Mouse (Mus musculus) MEL (cell line): ENCODE measurements around the gene Ehmt2. TPM values are rescaled to one million over a fixed set of nuclear protein-coding genes. Genes with fewer than 3 reads are reported as not detected.

Experiments
- DNase-seq: peaks from one replicate; pipeline ENCODE4 v3.0.0; 2011; ENCODE audit warnings: low read depth, low spot score
- H3K27ac ChIP-seq: 2 replicates; pipeline ENCODE4 v1.5.1; 2012; ENCODE audit warnings: low read depth, mild to moderate bottlenecking, control low read depth, low read length, moderate library complexity; ENCODE audit not compliant: control insufficient read depth
- H3K27me3 ChIP-seq, 2 experiments: fragments of 150-350 bp in 1 of 2; sonication (generic) in 1 of 2; 2 replicates each; pipeline ENCODE4 v1.6.1; 2012; ENCODE audit warnings: low read length in 2 of 2, mild to moderate bottlenecking in 2 of 2, improper control_type of control experiment in 1 of 2, moderate library complexity in 1 of 2; ENCODE audit not compliant: insufficient read depth in 2 of 2, control insufficient read depth in 1 of 2
- H3K36me3 ChIP-seq, 2 experiments: 2 replicates each; pipeline ENCODE4 v1.6.1; 2012 to 2014; ENCODE audit warnings: low read length in 2 of 2, improper control_type of control experiment in 1 of 2, inconsistent platforms in 1 of 2, mild to moderate bottlenecking in 1 of 2; ENCODE audit not compliant: insufficient read depth in 2 of 2, control insufficient read depth in 1 of 2
- H3K4me1 ChIP-seq, 2 experiments: fragments of 150-350 bp in 1 of 2; sonication (generic) in 1 of 2; 2 replicates each; pipeline ENCODE4 v1.6.1; 2012; ENCODE audit warnings: low read length in 2 of 2, improper control_type of control experiment in 1 of 2, mild to moderate bottlenecking in 1 of 2; ENCODE audit not compliant: insufficient read depth in 2 of 2, control insufficient read depth in 1 of 2
- H3K4me3 ChIP-seq, 2 experiments: fragments of 150-350 bp in 1 of 2; sonication (generic) in 1 of 2; 2 replicates each; pipeline ENCODE4 v1.5.1; 2012; ENCODE audit warnings: low read depth in 2 of 2, low read length in 2 of 2, mild to moderate bottlenecking in 2 of 2, moderate library complexity in 2 of 2, control low read depth in 1 of 2, improper control_type of control experiment in 1 of 2; ENCODE audit not compliant: control insufficient read depth in 1 of 2, insufficient read depth in 1 of 2
- H3K79me2 ChIP-seq: 2 replicates; pipeline ENCODE4 v1.6.1; 2012; ENCODE audit warnings: mild to moderate bottlenecking, low read length, moderate library complexity; ENCODE audit not compliant: control insufficient read depth, poor library complexity, insufficient read depth
- H3K9ac ChIP-seq: 2 replicates; pipeline ENCODE4 v1.6.1; 2012; ENCODE audit warnings: low read depth, mild to moderate bottlenecking, control low read depth, low read length, moderate library complexity; ENCODE audit not compliant: control insufficient read depth, poor library complexity, severe bottlenecking
- H3K9me3 ChIP-seq: fragments of 150-350 bp; sonication (generic); replicated peaks from 2 replicates; pipeline ENCODE4 v1.6.1; 2012; ENCODE audit warnings: mild to moderate bottlenecking, low read length, improper control_type of control experiment, moderate library complexity; ENCODE audit not compliant: insufficient read depth
- CHD2 ChIP-seq: IDR thresholded peaks from 2 replicates; pipeline ENCODE4 v1.6.1; 2011; ENCODE audit warnings: low read length, improper control_type of control experiment
- CTCF ChIP-seq, 3 experiments: IDR thresholded peaks in 2 of 3; conservative IDR thresholded peaks in 1 of 3; 2 replicates each; pipeline ENCODE4 v1.5.1; 2011 to 2012; ENCODE audit warnings: low read length in 3 of 3, low read depth in 2 of 3, mild to moderate bottlenecking in 2 of 3, improper control_type of control experiment in 1 of 3, inconsistent platforms in 1 of 3, mixed read lengths in 1 of 3, moderate library complexity in 1 of 3; ENCODE audit not compliant: control insufficient read depth in 1 of 3, insufficient read depth in 1 of 3, poor library complexity in 1 of 3, severe bottlenecking in 1 of 3
- E2F4 ChIP-seq: IDR thresholded peaks from 2 replicates; pipeline ENCODE4 v1.6.1; 2011; ENCODE audit warnings: low read depth, low read length, improper control_type of control experiment, borderline replicate concordance
- ELF1 ChIP-seq: IDR thresholded peaks from 2 replicates; pipeline ENCODE4 v1.6.1; 2014; ENCODE audit warnings: low read depth, mild to moderate bottlenecking, inconsistent platforms, low read length, improper control_type of control experiment, moderate library complexity
- ETS1 ChIP-seq: IDR thresholded peaks from 2 replicates; pipeline ENCODE4 v1.6.1; 2012; ENCODE audit warnings: low read depth, mild to moderate bottlenecking, inconsistent platforms, low read length, improper control_type of control experiment, moderate library complexity
- JUND ChIP-seq: IDR thresholded peaks from 2 replicates; pipeline ENCODE4 v1.6.1; 2011; ENCODE audit warnings: low read depth, mild to moderate bottlenecking, improper control_type of control experiment, low read length
- KAT2A ChIP-seq: conservative IDR thresholded peaks from 2 replicates; pipeline ENCODE4 v1.6.1; 2012; ENCODE audit warnings: low read depth, low read length, improper control_type of control experiment, inconsistent platforms
- MEF2A ChIP-seq: IDR thresholded peaks from 2 replicates; pipeline ENCODE4 v1.6.1; 2014; ENCODE audit warnings: low read depth, mild to moderate bottlenecking, inconsistent platforms, low read length, improper control_type of control experiment; ENCODE audit not compliant: poor library complexity, insufficient replicate concordance, severe bottlenecking; ENCODE audit errors: extremely low read depth
- MYB ChIP-seq: IDR thresholded peaks from 2 replicates; pipeline ENCODE4 v1.6.1; 2011; ENCODE audit warnings: mild to moderate bottlenecking, low read depth, low read length, improper control_type of control experiment
- MYC ChIP-seq: IDR thresholded peaks from 2 replicates; pipeline ENCODE4 v1.6.1; 2011; ENCODE audit warnings: low read depth, mild to moderate bottlenecking, low read length, improper control_type of control experiment, moderate library complexity
- NELFE ChIP-seq: IDR thresholded peaks from 2 replicates; pipeline ENCODE4 v1.6.1; 2011; ENCODE audit warnings: low read depth, low read length, improper control_type of control experiment
- NRF1 ChIP-seq: IDR thresholded peaks from 2 replicates; pipeline ENCODE4 v1.6.1; 2014; ENCODE audit warnings: low read depth, mild to moderate bottlenecking, inconsistent platforms, low read length, improper control_type of control experiment, moderate library complexity; ENCODE audit not compliant: poor library complexity, insufficient read depth, severe bottlenecking
- POLR2A ChIP-seq, 2 experiments: IDR thresholded peaks; 2 replicates each; pipeline ENCODE4 v1.6.1; 2011 to 2012; ENCODE audit warnings: low read length in 2 of 2, mild to moderate bottlenecking in 2 of 2, control low read depth in 1 of 2, improper control_type of control experiment in 1 of 2, low read depth in 1 of 2, moderate library complexity in 1 of 2; ENCODE audit not compliant: control insufficient read depth in 1 of 2, insufficient read depth in 1 of 2, poor library complexity in 1 of 2
- POLR2AphosphoS2 ChIP-seq: IDR thresholded peaks from 2 replicates; pipeline ENCODE4 v1.6.1; 2011; ENCODE audit warnings: low read length, improper control_type of control experiment
- RAD21 ChIP-seq: IDR thresholded peaks from 2 replicates; pipeline ENCODE4 v1.6.1; 2011; ENCODE audit warnings: mild to moderate bottlenecking, low read depth, low read length, improper control_type of control experiment
- SIN3A ChIP-seq: IDR thresholded peaks from 2 replicates; pipeline ENCODE4 v1.6.1; 2012; ENCODE audit warnings: low read length, improper control_type of control experiment, inconsistent platforms
- SMC3 ChIP-seq: IDR thresholded peaks from 2 replicates; pipeline ENCODE4 v1.6.1; 2011; ENCODE audit warnings: low read depth, low read length, improper control_type of control experiment
- TAL1 ChIP-seq: IDR thresholded peaks from 2 replicates; pipeline ENCODE4 v1.6.1; 2012; ENCODE audit warnings: mild to moderate bottlenecking, inconsistent platforms, low read length, moderate library complexity, mixed read lengths
- TCF12 ChIP-seq: IDR thresholded peaks from 2 replicates; pipeline ENCODE4 v1.6.1; 2014; ENCODE audit warnings: low read depth, mild to moderate bottlenecking, inconsistent platforms, low read length, improper control_type of control experiment, moderate library complexity
- USF1 ChIP-seq: IDR thresholded peaks from 2 replicates; pipeline ENCODE4 v1.6.1; 2014; ENCODE audit warnings: low read depth, mild to moderate bottlenecking, inconsistent platforms, low read length, improper control_type of control experiment, moderate library complexity
- USF2 ChIP-seq, 2 experiments: IDR thresholded peaks; 2 replicates each; pipeline ENCODE4 v1.6.1; 2011 to 2012; ENCODE audit warnings: improper control_type of control experiment in 2 of 2, low read length in 2 of 2, borderline replicate concordance in 1 of 2, inconsistent platforms in 1 of 2, low read depth in 1 of 2, mild to moderate bottlenecking in 1 of 2; ENCODE audit not compliant: insufficient read depth in 1 of 2
- ZC3H11A ChIP-seq: IDR thresholded peaks from 2 replicates; pipeline ENCODE4 v1.6.1; 2012; ENCODE audit warnings: low read depth, mild to moderate bottlenecking, inconsistent platforms, low read length, improper control_type of control experiment
- ZMIZ1 ChIP-seq: IDR thresholded peaks from 2 replicates; pipeline ENCODE4 v1.6.1; 2012; ENCODE audit warnings: low read depth, mild to moderate bottlenecking, inconsistent platforms, low read length, improper control_type of control experiment, moderate library complexity
- ZNF384 ChIP-seq: IDR thresholded peaks from 2 replicates; pipeline ENCODE4 v1.6.1; 2012; ENCODE audit warnings: low read depth, mild to moderate bottlenecking, inconsistent platforms, low read length, improper control_type of control experiment
- polyA plus RNA-seq, 2 experiments: library from polyadenylated mRNA; stranded (reverse) in 1 of 2; unstranded in 1 of 2; fragments of >175 nt in 1 of 2; fragments of >200 nt in 1 of 2; gene quantifications; 2 replicates each; pipeline versions ENCODE4 v1.2.1 to v1.2.4; 2012; ENCODE audit warnings: low replicate concordance in 2 of 2, low read depth in 1 of 2; ENCODE audit not compliant: insufficient read length in 2 of 2, insufficient read depth in 1 of 2, missing spikeins in 1 of 2
- total RNA-seq: library from RNA; depleted of rRNA; stranded (reverse); fragments of 300-350 nt; gene quantifications from 2 replicates; pipeline ENCODE4 v1.2.3, GENCODE M21; 2012

Gene Ehmt2
- total and polyA plus RNA-seq, 3 experiments: 66.6 to 113 TPM; not detected in 1

DNA sequence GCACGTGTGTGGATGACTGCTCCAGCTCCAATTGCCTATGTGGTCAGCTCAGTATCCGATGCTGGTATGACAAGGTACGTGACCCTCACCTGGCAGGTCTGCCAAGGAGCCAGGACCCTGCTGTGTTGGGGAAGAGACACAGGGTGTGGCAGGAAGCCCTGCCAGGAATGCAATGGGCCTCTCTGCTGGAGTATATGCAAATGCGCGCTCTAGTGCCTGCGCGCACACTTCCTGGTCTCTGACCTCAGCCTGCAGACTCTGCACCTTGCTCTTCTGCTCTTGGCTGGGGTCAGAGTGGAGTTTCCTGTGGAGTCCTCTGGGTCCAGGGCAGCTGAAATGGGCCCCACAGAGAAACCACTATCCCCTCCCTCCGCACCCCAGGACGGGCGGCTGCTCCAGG is 12.7 kb downstream of the Ehmt2 start:
- no peak overlapping the region for H3K4me3 ChIP-seq
- H3K36me3 ChIP-seq: peaks cover 0 to 4% of the 10 kb centered on the region in 2 experiments; a peak in 2 of 4 replicates
- no peaks in the 10 kb centered on the region for H3K4me1 ChIP-seq

DNA sequence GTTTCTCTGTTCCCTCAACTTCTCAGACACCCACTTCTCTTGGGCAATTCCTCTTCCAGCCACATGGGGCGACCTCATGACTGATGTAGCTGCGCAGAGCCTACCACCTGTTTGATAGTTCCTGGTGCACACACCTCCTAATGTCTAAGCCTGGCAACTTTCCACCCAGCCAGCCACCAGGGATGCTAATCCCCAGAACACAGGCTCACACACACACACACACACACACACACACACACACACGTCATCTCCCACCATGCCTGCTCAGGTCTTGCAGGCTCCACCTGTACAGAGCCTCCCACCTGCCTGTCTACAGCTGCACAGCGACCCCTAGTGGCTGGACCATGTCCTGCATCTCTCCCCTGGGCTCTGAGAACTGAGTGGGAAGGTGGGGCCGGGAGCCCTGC is 13.7 kb downstream of the Ehmt2 start:
- Histone ChIP-seq H3K27ac (no peak overlapping the region), H3K4me1 (no peaks in the 10 kb centered on the region), H3K9me3 (no peaks in the 10 kb centered on the region), H3K9ac (no peak overlapping the region), H3K4me3 (no peak overlapping the region), H3K79me2 (no peaks in the 10 kb centered on the region), H3K27me3 (no peaks in the 10 kb centered on the region), H3K36me3 (peaks cover 0 to 4% of the 10 kb centered on the region in 2 experiments; a peak in 2 of 4 replicates)
- DNase-seq: peak; percentile 73
- TF ChIP-seq TAL1: no peak
- no peak for TF ChIP-seq ETS1
- no peak for TF ChIP-seq MYB
- TF ChIP-seq USF2 (IDR thresholded peaks at IDR 0.05; ENCODE audit: borderline replicate concordance in 1 of 2, insufficient read depth in 1 of 2, low read depth in 1 of 2, low read length in 2 of 2): no peak
- TF ChIP-seq ZC3H11A: peak; percentile 47; the same call in 1 of the 2 replicates
- no peak for TF ChIP-seq ELF1
- no peak for TF ChIP-seq USF1
- TF ChIP-seq SMC3: peak; percentile 52
- no peak for TF ChIP-seq MEF2A
- peak; percentile 59 for TF ChIP-seq RAD21
- peak; percentile 85 to 98 (median 87) for TF ChIP-seq CTCF (IDR thresholded peaks at IDR 0.05 in 2 of 3, conservative IDR thresholded peaks at IDR 0.05 in 1 of 3; ENCODE audit: control insufficient read depth in 1 of 3, insufficient read depth in 1 of 3, low read depth in 2 of 3, low read length in 3 of 3, poor library complexity in 1 of 3, severe bottlenecking in 1 of 3)

More for the DNA sequence above, 12.7 kb downstream of the Ehmt2 start:
- no peaks in the 10 kb centered on the region for H3K79me2 ChIP-seq
- DNase-seq: no peak
- H3K27me3 ChIP-seq: no peaks in the 10 kb centered on the region
- no peak overlapping the region for H3K27ac ChIP-seq
- TF ChIP-seq RAD21: no peak
- TF ChIP-seq CHD2: no peak
- no peak for TF ChIP-seq MYC
- TF ChIP-seq MYB: no peak
- TF ChIP-seq NELFE: no peak
- TF ChIP-seq ELF1: no peak
- TF ChIP-seq JUND: no peak
- no peak for TF ChIP-seq POLR2A (IDR thresholded peaks at IDR 0.05; ENCODE audit: control insufficient read depth in 1 of 2, insufficient read depth in 1 of 2, low read depth in 1 of 2, low read length in 2 of 2, poor library complexity in 1 of 2)
- TF ChIP-seq NRF1: no peak
- no peak for TF ChIP-seq ZNF384
- no peak for TF ChIP-seq KAT2A
- no peak for TF ChIP-seq TAL1
- TF ChIP-seq TCF12: no peak
- TF ChIP-seq ZMIZ1: no peak
- no peak for TF ChIP-seq E2F4
- no peak for TF ChIP-seq SIN3A
- no peak for TF ChIP-seq USF2 (IDR thresholded peaks at IDR 0.05; ENCODE audit: borderline replicate concordance in 1 of 2, insufficient read depth in 1 of 2, low read depth in 1 of 2, low read length in 2 of 2)
- TF ChIP-seq POLR2AphosphoS2: no peak
- H3K9ac ChIP-seq: no peak overlapping the region
- H3K9me3 ChIP-seq: no peaks in the 10 kb centered on the region
